Mouse (Mus musculus) brain, embryonic 14.5 days (tissue): ENCODE data around the gene Ttc22.

ENCODE experiments used
- CTCF ChIP-seq: fragments of 200-500 bp; IDR thresholded peaks from 2 replicates; pipeline ENCODE4 v1.5.1; 2012; ENCODE audit warnings: inconsistent platforms, mild to moderate bottlenecking, moderate library complexity, borderline replicate concordance; ENCODE audit not compliant: insufficient read depth, insufficient read length; ENCODE audit errors: extremely low read depth
- POLR2A ChIP-seq: fragments of 200-500 bp; IDR thresholded peaks from 2 replicates; pipeline ENCODE4 v1.6.1; 2012; ENCODE audit warnings: mild to moderate bottlenecking, inconsistent platforms, borderline replicate concordance; ENCODE audit not compliant: poor library complexity, insufficient read depth, insufficient read length, severe bottlenecking; ENCODE audit errors: extremely low read depth

- TF ChIP-seq POLR2A (no peak), CTCF (no peak)
Measured at GRCm38 (mm10) chr4:106597741-106598140, 24.5 kb upstream of the Ttc22 start.
